Mouse (Mus musculus): ENCODE measurements around the gene Cd63. TPM values are rescaled to one million over a fixed set of nuclear protein-coding genes. Genes with fewer than 3 reads are reported as not detected.

Cd63 gene
- polyA plus RNA-seq, 1 experiment from 2014 or later: 402 TPM

DNA sequence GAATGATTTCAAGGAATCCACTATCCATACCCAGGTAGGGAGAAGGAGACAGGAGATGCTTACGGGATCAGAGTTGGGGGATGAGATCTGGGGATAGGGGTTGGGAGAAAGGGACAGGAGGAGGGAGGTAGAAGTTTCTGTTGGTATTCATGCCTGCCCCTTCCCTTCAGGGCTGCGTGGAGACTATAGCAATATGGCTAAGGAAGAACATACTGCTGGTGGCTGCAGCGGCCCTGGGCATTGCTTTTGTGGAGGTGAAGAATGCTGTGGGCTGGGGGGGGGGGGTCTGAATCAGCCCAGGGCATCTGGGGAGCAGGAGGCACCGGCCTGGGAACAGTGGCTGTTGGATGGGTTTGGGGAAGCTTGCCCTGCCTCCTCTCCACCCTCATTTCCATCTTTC lies 11.5 kb downstream of the Cd63 start:
- peaks cover 19% of the 10 kb centered on the region for H3K4me1 ChIP-seq (ENCODE audit: control insufficient read depth, insufficient read depth, low read length)
- H3K36me3 ChIP-seq (ENCODE audit: control insufficient read depth, insufficient read depth): peaks cover 16% of the 10 kb centered on the region
- no peaks in the 10 kb centered on the region for H3K27me3 ChIP-seq (ENCODE audit: control insufficient read depth, insufficient read depth, low read length)
- no peak overlapping the region for H3K27ac ChIP-seq (ENCODE audit: low read length)
- H3K9me3 ChIP-seq (replicated peaks; ENCODE audit: control insufficient read depth, low read length): no peaks in the 10 kb centered on the region
- H3K4me2 ChIP-seq (ENCODE audit: low read depth, low read length): no peak overlapping the region
- ATAC-seq (replicated peaks; ENCODE audit: extremely low read depth, insufficient read depth, low FRiP score): no peak
- no peak overlapping the region for H3K9ac ChIP-seq (ENCODE audit: low read length)
- H3K4me3 ChIP-seq (ENCODE audit: low read length): no peak overlapping the region
- WGBS: 85% methylated on average over 4 of the region's 4 CpGs

DNA sequence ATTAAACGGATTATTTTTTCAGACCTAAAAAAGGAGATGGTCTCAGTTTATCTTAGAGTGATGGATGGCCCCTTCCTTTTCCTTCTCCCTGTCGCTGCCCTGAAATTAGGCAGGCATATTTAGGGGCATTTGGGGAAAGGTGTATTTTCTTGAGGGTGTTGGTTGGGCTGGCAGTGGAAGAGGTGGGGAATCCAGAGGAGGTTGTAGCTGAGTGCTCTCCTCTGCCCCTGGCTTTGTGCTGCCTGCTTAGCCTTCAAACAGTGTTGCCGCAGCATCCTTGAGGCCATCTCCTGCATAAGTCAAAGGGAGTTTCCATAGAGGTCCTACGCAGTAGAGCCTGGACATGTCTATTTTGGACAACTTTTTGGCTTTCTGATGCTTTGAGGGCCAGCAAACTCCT lies 12.0 kb downstream of the Cd63 start:
- no peaks in the 10 kb centered on the region for H3K9me3 ChIP-seq (replicated peaks; ENCODE audit: control insufficient read depth, low read length)
- H3K4me3 ChIP-seq (ENCODE audit: low read length): no peak overlapping the region
- ATAC-seq (replicated peaks; ENCODE audit: extremely low read depth, insufficient read depth, low FRiP score): no peak
- no peak overlapping the region for H3K9ac ChIP-seq (ENCODE audit: low read length)
- H3K36me3 ChIP-seq (ENCODE audit: control insufficient read depth, insufficient read depth): peaks cover 18% of the 10 kb centered on the region
- no peaks in the 10 kb centered on the region for H3K27me3 ChIP-seq (ENCODE audit: control insufficient read depth, insufficient read depth, low read length)
- H3K4me2 ChIP-seq (ENCODE audit: low read depth, low read length): no peak overlapping the region
- no peak overlapping the region for H3K27ac ChIP-seq (ENCODE audit: low read length)
- H3K4me1 ChIP-seq (ENCODE audit: control insufficient read depth, insufficient read depth, low read length): peaks cover 19% of the 10 kb centered on the region
- 66% methylated on average over 4 of the region's 4 CpGs for WGBS

DNA sequence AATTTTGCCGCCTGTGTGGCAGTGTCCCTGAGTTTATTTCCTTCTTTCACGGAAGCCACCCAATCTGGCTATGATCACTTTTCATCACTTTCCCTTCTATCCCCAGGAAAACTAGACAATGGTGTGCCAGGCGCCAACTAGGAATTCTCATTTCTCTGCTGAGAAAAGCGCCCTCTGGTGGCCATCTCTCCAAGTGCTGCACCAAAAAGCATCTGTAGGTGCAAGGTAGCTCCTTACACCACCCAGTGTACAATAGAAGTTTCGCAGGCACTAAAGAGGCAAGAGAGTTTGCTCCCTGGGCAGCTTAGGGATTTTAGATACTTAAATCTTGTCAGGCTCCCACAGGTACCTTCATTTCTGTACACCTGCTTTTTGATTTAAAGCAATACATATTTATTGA lies 12.4 kb downstream of the Cd63 start:
- H3K27me3 ChIP-seq (ENCODE audit: control insufficient read depth, insufficient read depth, low read length): no peaks in the 10 kb centered on the region
- no peak overlapping the region for H3K9ac ChIP-seq (ENCODE audit: low read length)
- peaks cover 19% of the 10 kb centered on the region for H3K4me1 ChIP-seq (ENCODE audit: control insufficient read depth, insufficient read depth, low read length)
- no peaks in the 10 kb centered on the region for H3K9me3 ChIP-seq (replicated peaks; ENCODE audit: control insufficient read depth, low read length)
- no peak overlapping the region for H3K4me2 ChIP-seq (ENCODE audit: low read depth, low read length)
- peaks cover 19% of the 10 kb centered on the region for H3K36me3 ChIP-seq (ENCODE audit: control insufficient read depth, insufficient read depth)
- WGBS: 11% methylated on average over 5 of the region's 5 CpGs
- H3K4me3 ChIP-seq (ENCODE audit: low read length): no peak overlapping the region
- ATAC-seq (replicated peaks; ENCODE audit: extremely low read depth, insufficient read depth, low FRiP score): no peak
- H3K27ac ChIP-seq (ENCODE audit: low read length): no peak overlapping the region

DNA sequence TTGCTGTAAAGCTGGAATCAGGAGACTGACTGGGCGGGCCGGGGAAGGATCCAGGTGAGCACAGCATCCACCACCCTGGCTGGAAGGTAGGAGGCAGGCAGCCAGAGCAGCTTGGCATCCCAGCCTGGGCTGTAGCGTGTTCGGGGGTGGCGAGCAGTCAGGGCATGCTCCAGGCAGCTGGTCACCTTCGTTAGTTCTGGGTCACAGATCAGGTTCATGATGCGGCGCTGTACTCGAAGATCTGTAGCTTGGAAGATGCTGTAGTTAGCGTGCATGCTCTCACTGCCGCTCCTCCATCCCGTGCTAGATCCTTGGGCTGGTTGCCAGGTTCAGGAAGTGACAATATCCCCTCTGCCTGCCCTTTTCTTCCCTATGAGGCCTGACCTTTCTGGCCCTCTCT lies 12.9 kb downstream of the Cd63 start:
- Histone ChIP-seq H3K4me1 (ENCODE audit: control insufficient read depth, insufficient read depth, low read length) (peaks cover 19% of the 10 kb centered on the region), H3K27ac (ENCODE audit: low read length) (no peak overlapping the region), H3K4me2 (ENCODE audit: low read depth, low read length) (no peak overlapping the region), H3K9ac (ENCODE audit: low read length) (no peak overlapping the region), H3K27me3 (ENCODE audit: control insufficient read depth, insufficient read depth, low read length) (no peaks in the 10 kb centered on the region), H3K9me3 (replicated peaks; ENCODE audit: control insufficient read depth, low read length) (no peaks in the 10 kb centered on the region), H3K36me3 (ENCODE audit: control insufficient read depth, insufficient read depth) (peaks cover 19% of the 10 kb centered on the region), H3K4me3 (ENCODE audit: low read length) (no peak overlapping the region)
- 85% methylated on average over 12 of the region's 12 CpGs for WGBS
- ATAC-seq (replicated peaks; ENCODE audit: extremely low read depth, insufficient read depth, low FRiP score): no peak

DNA sequence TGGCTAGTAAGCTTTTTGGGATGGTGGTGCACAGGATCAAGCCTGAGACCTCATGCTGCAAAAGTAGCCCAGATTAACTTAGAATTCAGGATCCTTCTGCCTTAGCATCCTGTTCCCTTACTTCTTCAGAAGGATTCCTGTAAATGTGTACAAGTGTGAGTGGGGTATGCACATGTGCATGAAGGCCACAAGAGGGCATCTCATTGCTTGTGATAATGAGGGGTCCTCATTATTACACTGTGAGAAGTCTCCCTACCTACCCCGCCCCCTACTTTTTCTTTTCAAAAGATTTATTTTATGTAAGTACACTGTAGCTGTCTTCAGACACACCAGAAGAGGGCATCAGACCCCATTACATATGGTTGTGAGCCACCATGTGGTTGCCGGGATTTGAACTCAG lies 14.8 kb downstream of the Cd63 start:
- Histone ChIP-seq H3K27ac (ENCODE audit: low read length) (no peak overlapping the region), H3K36me3 (ENCODE audit: control insufficient read depth, insufficient read depth) (peaks cover 19% of the 10 kb centered on the region), H3K9me3 (replicated peaks; ENCODE audit: control insufficient read depth, low read length) (no peaks in the 10 kb centered on the region), H3K4me1 (ENCODE audit: control insufficient read depth, insufficient read depth, low read length) (peaks cover 22% of the 10 kb centered on the region), H3K27me3 (ENCODE audit: control insufficient read depth, insufficient read depth, low read length) (no peaks in the 10 kb centered on the region), H3K4me2 (ENCODE audit: low read depth, low read length) (no peak overlapping the region), H3K4me3 (ENCODE audit: low read length) (no peak overlapping the region), H3K9ac (ENCODE audit: low read length) (no peak overlapping the region)
- 82% methylated on average over 2 of the region's 2 CpGs for WGBS
- ATAC-seq (replicated peaks; ENCODE audit: extremely low read depth, insufficient read depth, low FRiP score): no peak

DNA sequence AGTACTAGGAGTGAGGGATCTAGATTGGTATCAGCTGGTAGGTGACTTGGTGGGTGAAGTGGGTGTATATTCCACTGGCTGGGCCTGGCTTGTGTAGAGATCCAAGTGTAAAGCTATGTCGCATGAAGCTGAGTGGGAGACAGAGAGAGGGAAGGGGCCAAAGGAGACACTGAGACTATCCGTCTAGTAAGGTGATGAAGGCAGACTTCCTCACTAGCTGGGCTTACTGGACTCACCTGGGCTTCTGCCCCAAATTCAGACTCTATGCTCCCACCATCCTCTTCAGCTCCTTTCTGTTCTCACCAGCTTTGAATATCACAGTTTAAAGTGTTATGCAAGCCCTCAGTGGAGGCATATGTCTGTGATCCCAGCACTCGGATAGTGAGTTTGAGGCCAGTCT lies 15.9 kb downstream of the Cd63 start:
- Histone ChIP-seq H3K9ac (ENCODE audit: low read length) (no peak overlapping the region), H3K36me3 (ENCODE audit: control insufficient read depth, insufficient read depth) (peaks cover 19% of the 10 kb centered on the region), H3K9me3 (replicated peaks; ENCODE audit: control insufficient read depth, low read length) (no peaks in the 10 kb centered on the region)

DNA sequence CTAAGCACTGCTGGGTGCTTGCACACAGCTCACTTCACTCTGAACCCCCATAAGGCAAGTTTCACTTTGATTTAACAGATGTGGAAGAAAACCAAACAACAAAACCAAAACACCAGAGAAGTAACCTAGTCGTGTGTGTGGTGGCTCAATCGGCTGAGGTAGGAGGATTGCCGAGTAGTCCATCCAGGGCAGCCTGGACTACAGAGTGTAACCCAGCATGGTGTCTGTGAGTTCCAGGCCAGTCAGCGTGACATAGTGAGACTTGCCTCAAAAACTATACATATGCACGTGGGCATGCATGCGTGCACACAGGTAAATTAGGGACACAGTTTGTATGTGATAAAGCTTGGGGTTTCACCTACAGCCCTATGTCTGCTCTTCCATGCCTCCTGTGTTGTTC lies 16.6 kb downstream of the Cd63 start:
- Histone ChIP-seq H3K36me3 (ENCODE audit: control insufficient read depth, insufficient read depth) (peaks cover 19% of the 10 kb centered on the region), H3K9ac (ENCODE audit: low read length) (no peak overlapping the region), H3K4me2 (ENCODE audit: low read depth, low read length) (no peak overlapping the region), H3K27me3 (ENCODE audit: control insufficient read depth, insufficient read depth, low read length) (no peaks in the 10 kb centered on the region), H3K9me3 (replicated peaks; ENCODE audit: control insufficient read depth, low read length) (no peaks in the 10 kb centered on the region), H3K4me3 (ENCODE audit: low read length) (no peak overlapping the region), H3K4me1 (ENCODE audit: control insufficient read depth, insufficient read depth, low read length) (peaks cover 19% of the 10 kb centered on the region), H3K27ac (ENCODE audit: low read length) (no peak overlapping the region)
- no peak for ATAC-seq (replicated peaks; ENCODE audit: extremely low read depth, insufficient read depth, low FRiP score)
- WGBS: 92% methylated on average over 6 of the region's 6 CpGs

More for the DNA sequence above, 15.9 kb downstream of the Cd63 start:
- 84% methylated on average over 3 of the region's 3 CpGs for WGBS
- H3K27ac ChIP-seq (ENCODE audit: low read length): no peak overlapping the region
- H3K4me3 ChIP-seq (ENCODE audit: low read length): no peak overlapping the region
- H3K4me2 ChIP-seq (ENCODE audit: low read depth, low read length): no peak overlapping the region
- H3K27me3 ChIP-seq (ENCODE audit: control insufficient read depth, insufficient read depth, low read length): no peaks in the 10 kb centered on the region
- ATAC-seq (replicated peaks; ENCODE audit: extremely low read depth, insufficient read depth, low FRiP score): no peak
- H3K4me1 ChIP-seq (ENCODE audit: control insufficient read depth, insufficient read depth, low read length): peaks cover 12% of the 10 kb centered on the region

DNA sequence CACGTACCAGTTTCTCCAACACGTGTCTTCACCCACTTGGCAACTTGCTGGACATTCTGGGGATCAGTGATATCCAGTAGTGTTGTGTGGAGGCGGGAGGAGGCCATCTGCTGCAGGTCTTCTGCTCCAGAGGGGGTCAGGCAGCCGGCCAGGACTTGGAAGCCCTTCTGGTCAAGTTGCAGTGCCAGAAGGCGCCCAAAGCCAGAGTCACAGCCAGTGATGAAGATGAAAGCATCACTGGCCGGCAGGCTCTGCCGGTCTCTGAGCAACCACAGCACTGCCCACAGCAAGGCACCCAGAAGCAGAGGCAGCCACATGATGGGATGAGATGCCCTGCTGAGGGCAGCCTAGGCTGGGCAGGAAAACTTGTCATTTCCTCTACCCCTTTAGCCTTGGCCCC lies 17.5 kb downstream of the Cd63 start:
- ATAC-seq (replicated peaks; ENCODE audit: extremely low read depth, insufficient read depth, low FRiP score): no peak
- H3K4me2 ChIP-seq (ENCODE audit: low read depth, low read length): no peak overlapping the region
- H3K27me3 ChIP-seq (ENCODE audit: control insufficient read depth, insufficient read depth, low read length): no peaks in the 10 kb centered on the region
- peaks cover 23% of the 10 kb centered on the region for H3K4me1 ChIP-seq (ENCODE audit: control insufficient read depth, insufficient read depth, low read length)
- H3K9ac ChIP-seq (ENCODE audit: low read length): no peak overlapping the region
- no peak overlapping the region for H3K4me3 ChIP-seq (ENCODE audit: low read length)
- H3K27ac ChIP-seq (ENCODE audit: low read length): no peak overlapping the region
- peaks cover 19% of the 10 kb centered on the region for H3K36me3 ChIP-seq (ENCODE audit: control insufficient read depth, insufficient read depth)
- H3K9me3 ChIP-seq (replicated peaks; ENCODE audit: control insufficient read depth, low read length): no peaks in the 10 kb centered on the region
- WGBS: 56% methylated on average over 7 of the region's 7 CpGs

DNA sequence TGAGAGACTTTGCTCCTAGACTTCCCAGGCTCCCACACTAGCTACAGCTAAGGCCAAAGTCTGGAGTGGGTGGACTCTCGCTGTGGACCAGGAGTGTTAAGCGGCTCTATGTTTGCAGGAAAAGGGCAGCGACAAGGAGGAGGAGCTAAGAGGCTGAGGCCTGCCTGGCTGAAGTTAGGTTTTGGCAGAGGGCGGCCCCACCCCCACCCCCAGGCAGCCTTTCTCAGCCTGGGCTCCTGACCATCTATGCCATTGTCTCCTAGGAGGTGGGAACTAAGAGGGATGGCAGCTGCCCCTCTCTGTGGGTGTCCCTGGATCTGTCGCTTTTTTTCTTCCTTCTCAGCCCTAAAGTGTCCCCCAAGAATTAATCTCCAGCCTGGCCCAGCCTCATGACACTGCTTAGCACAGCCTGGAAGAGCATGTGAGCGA lies 18.4 kb downstream of the Cd63 start:
- H3K4me3 ChIP-seq (ENCODE audit: low read length): no peak overlapping the region
- no peaks in the 10 kb centered on the region for H3K9me3 ChIP-seq (replicated peaks; ENCODE audit: control insufficient read depth, low read length)
- H3K4me1 ChIP-seq (ENCODE audit: control insufficient read depth, insufficient read depth, low read length): peaks cover 27% of the 10 kb centered on the region
- H3K9ac ChIP-seq (ENCODE audit: low read length): no peak overlapping the region
- 33% methylated on average over 6 of the region's 6 CpGs for WGBS
- peaks cover 14% of the 10 kb centered on the region for H3K36me3 ChIP-seq (ENCODE audit: control insufficient read depth, insufficient read depth)
- H3K27me3 ChIP-seq (ENCODE audit: control insufficient read depth, insufficient read depth, low read length): no peaks in the 10 kb centered on the region
- no peak for ATAC-seq (replicated peaks; ENCODE audit: extremely low read depth, insufficient read depth, low FRiP score)
- H3K27ac ChIP-seq (ENCODE audit: low read length): peak overlapping the region; percentile 60
- H3K4me2 ChIP-seq (ENCODE audit: low read depth, low read length): no peak overlapping the region

DNA sequence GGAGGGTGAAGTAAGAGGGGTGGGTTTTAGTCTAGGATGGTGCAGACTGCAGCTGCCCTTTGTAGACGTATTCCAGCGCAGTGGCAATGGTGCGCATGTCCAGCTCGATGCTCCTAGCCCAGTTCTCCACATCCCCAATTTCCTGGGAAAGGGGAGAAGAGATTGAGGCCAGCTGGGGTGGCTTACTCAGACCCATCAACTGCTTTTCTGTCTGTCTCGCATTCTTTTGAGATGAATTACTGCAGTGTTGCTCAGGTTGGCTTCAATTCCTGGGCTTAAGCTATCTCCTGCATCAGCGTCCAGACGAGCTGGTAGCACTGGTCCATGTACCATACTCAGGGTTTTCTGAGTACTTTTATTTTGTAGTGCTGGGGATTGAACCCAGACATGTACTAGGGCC lies 19.2 kb downstream of the Cd63 start:
- H3K27ac ChIP-seq (ENCODE audit: low read length): peak overlapping the region; percentile 65; the same call in 1 of the 2 replicates

More for the DNA sequence above, 19.2 kb downstream of the Cd63 start:
- Histone ChIP-seq H3K36me3 (ENCODE audit: control insufficient read depth, insufficient read depth) (peaks cover 9% of the 10 kb centered on the region; the same call in 1 of the 2 replicates), H3K4me2 (ENCODE audit: low read depth, low read length) (no peak overlapping the region), H3K4me1 (ENCODE audit: control insufficient read depth, insufficient read depth, low read length) (peaks cover 28% of the 10 kb centered on the region), H3K9ac (ENCODE audit: low read length) (no peak overlapping the region), H3K9me3 (replicated peaks; ENCODE audit: control insufficient read depth, low read length) (no peaks in the 10 kb centered on the region), H3K4me3 (ENCODE audit: low read length) (no peak overlapping the region), H3K27me3 (ENCODE audit: control insufficient read depth, insufficient read depth, low read length) (no peaks in the 10 kb centered on the region)
- ATAC-seq (replicated peaks; ENCODE audit: extremely low read depth, insufficient read depth, low FRiP score): no peak
- 64% methylated on average over 7 of the region's 7 CpGs for WGBS
